Mouse (Mus musculus) forebrain, embryonic 15.5 days (tissue): ENCODE results near the gene Prpf3. TPM values are rescaled to one million over a fixed set of nuclear protein-coding genes. Genes with fewer than 3 reads are reported as not detected.
"Not testable (repeated sequence)": the region's sequence is repeated elsewhere in the genome, so short reads cannot be mapped to it uniquely, and the experiment has no call there.

Experiments
- ATAC-seq: fragments of 200-750 bp; cut with Nextera tagmentation; replicated peaks from 2 replicates; pipeline ENCODE4 v1.8.0; 2017; ENCODE audit warnings: mild to moderate bottlenecking, moderate TSS enrichment, moderate library complexity
- H3K27ac ChIP-seq: fragments of 300-500 bp; sonication (generic); replicated peaks from 2 replicates; pipeline ENCODE4 v1.5.1; 2015; ENCODE audit warnings: mild to moderate bottlenecking, inconsistent platforms
- H3K27me3 ChIP-seq: fragments of 300-500 bp; sonication (generic); 2 replicates; pipeline ENCODE4 v1.6.1; 2015; ENCODE audit warnings: inconsistent platforms
- H3K36me3 ChIP-seq: fragments of 300-500 bp; sonication (generic); 2 replicates; pipeline ENCODE4 v1.6.1; 2015; ENCODE audit warnings: mild to moderate bottlenecking, inconsistent platforms
- H3K4me1 ChIP-seq: fragments of 300-500 bp; sonication (generic); 2 replicates; pipeline ENCODE4 v1.6.1; 2015; ENCODE audit warnings: inconsistent platforms
- H3K4me2 ChIP-seq: fragments of 300-500 bp; sonication (generic); replicated peaks from 2 replicates; pipeline ENCODE4 v1.6.1; 2015; ENCODE audit warnings: mild to moderate bottlenecking, inconsistent platforms
- H3K4me3 ChIP-seq: fragments of 300-500 bp; sonication (generic); 2 replicates; pipeline ENCODE4 v1.5.1; 2015; ENCODE audit warnings: mild to moderate bottlenecking, inconsistent platforms
- H3K9ac ChIP-seq: fragments of 300-500 bp; sonication (generic); replicated peaks from 2 replicates; pipeline ENCODE4 v1.6.1; 2015; ENCODE audit warnings: mild to moderate bottlenecking, inconsistent platforms
- H3K9me3 ChIP-seq: fragments of 300-500 bp; sonication (generic); 2 replicates; pipeline ENCODE4 v1.6.1; 2016; ENCODE audit warnings: inconsistent platforms
- WGBS: fragments of 180-500 bp; shearing (Covaris S2); methylation state at CpG from one replicate; pipeline ENCODE4 v1.1.7; 2015; ENCODE audit warnings: mixed read lengths; 5-methylcytosine and 5-hydroxymethylcytosine counted together
- polyA plus RNA-seq: library from polyadenylated mRNA; unstranded; fragments of >200 nt; fragmentation: Nextera tagmentation; extraction: Ambion mirVana; gene quantifications from 2 replicates; pipeline ENCODE4 v1.2.1, GENCODE M21; 2015

Gene Prpf3
- 42.9 and 43.0 TPM in 2 replicates for polyA plus RNA-seq

DNA sequence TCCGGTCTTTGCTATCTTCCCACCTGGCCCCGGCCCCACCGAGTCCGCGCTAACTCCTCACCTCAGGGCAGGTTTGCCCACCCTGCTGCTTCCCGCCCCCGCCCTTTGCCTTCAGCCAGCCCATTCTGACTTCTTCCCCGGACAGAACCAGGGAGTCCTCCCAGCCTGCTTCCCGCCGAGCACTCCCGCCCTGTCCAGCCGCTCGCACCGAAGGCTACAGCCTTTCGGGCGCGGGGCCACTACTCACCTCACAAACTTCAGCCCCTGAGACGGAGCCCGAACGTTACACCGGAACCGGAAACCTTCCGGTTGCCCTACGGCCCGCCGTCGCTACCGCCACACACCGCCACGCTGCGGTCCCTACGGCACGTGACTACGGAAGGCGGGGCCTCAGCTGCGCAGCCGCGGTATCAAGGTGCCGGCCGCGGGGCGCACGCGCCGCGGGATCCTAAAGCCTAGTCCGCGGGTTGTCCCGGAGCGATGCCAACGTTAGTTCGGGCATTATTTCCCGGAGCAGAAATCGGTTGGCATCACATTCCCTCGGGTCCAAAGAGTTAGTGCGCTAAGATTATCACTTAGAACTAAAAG, at the start of gene Prpf3:
Prpf3 (minus strand) TSS at position 384 of the 588 bp plus-strand sequence.
- Histone ChIP-seq H3K4me3 (peak within 1 kb of the TSS; percentile 95), H3K27me3 (no peaks in the 10 kb centered on the region), H3K9ac (peak within 1 kb of the TSS; percentile 87), H3K36me3 (peaks cover 27% of the 10 kb centered on the region), H3K9me3 (no peaks in the 10 kb centered on the region), H3K4me1 (peaks cover 18% of the 10 kb centered on the region), H3K27ac (peak within 1 kb of the TSS; percentile 72), H3K4me2 (peak within 1 kb of the TSS; percentile 76)
- peak; percentile 99 for ATAC-seq
- WGBS = under 1% methylated on average over 56 of the region's 56 CpGs

DNA sequence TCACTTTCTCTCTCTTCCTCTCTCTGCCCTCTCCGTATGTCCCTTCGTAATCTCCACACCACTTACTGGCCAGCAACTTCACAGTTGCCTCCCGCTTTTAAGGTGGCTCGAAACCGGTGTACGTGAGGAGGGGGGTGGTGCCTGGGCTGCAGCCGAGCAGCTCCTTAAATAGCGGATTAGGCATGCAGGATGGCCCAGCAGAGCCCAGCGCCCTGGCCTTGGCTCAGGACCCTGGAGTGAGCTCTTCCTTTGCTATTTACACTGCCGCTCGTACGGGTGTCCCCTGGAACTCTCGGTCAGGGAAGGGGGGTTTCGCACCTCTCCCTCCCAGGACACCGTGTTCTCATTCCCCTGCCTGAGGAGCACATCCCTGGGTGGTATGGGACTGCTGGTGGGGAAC, 48.9 kb upstream of the Prpf3 start, which contains the start of gene Car14:
Car14 (minus strand) TSS at position 124 of the 400 bp plus-strand sequence.
- peak; percentile 33 for ATAC-seq
- peak within 1 kb of the TSS; percentile 66 for H3K4me2 ChIP-seq
- peak within 1 kb of the TSS; percentile 37 for H3K4me3 ChIP-seq
- peak within 1 kb of the TSS; percentile 34 for H3K9ac ChIP-seq
- WGBS = under 1% methylated on average over 15 of the region's 15 CpGs
- H3K27me3 ChIP-seq = peaks cover 5% of the 10 kb centered on the region; the same call in 1 of the 2 replicates
- H3K4me1 ChIP-seq = peaks cover 32% of the 10 kb centered on the region
- H3K9me3 ChIP-seq = no peaks in the 10 kb centered on the region
- H3K36me3 ChIP-seq = no peaks in the 10 kb centered on the region
- 0 out of 2 replicates have a peak within 1 kb of the TSS, but pooled peaks have one; percentile 12 for H3K27ac ChIP-seq

- Histone ChIP-seq H3K27me3 (peaks cover 5% of the 10 kb centered on the region; the same call in 1 of the 2 replicates), H3K36me3 (no peaks in the 10 kb centered on the region), H3K4me2 (peak overlapping the region; percentile 66), H3K9ac (peak overlapping the region; percentile 34), H3K27ac (no peak overlapping the region), H3K9me3 (no peaks in the 10 kb centered on the region), H3K4me1 (peaks cover 32% of the 10 kb centered on the region), H3K4me3 (peak overlapping the region; percentile 37)
- ATAC-seq = no peak
- WGBS = 3% methylated on average over 15 of the region's 15 CpGs
These were observed 48.2 kb upstream of the Prpf3 start for GRCm38 (mm10) chr3:95903753-95904502.

DNA sequence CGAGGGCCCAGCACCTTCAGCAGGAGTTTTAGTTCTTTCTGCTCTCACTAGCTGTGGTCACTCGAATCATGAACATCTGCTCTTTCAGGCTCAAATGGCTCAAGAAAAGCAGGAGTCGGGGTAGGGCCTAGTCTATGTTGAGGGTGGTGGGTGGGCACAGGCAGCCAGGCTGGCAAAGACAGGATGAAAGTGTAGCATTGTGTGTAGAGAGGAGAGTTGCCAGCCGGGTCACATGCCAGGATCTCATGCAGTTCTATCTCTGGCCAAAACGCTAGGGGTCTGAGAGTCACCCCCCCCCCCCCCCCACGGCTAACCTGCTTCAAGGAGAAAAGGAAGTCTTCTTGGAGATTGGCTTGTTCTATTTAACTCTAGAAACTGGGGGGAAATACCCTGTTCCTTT, 47.0 kb upstream of the Prpf3 start:
- Histone ChIP-seq H3K36me3 (peaks cover 3% of the 10 kb centered on the region; the same call in 1 of the 2 replicates), H3K9me3 (no peaks in the 10 kb centered on the region), H3K4me1 (peaks cover 32% of the 10 kb centered on the region), H3K27me3 (peaks cover 5% of the 10 kb centered on the region; the same call in 1 of the 2 replicates), H3K27ac (no peak overlapping the region), H3K4me2 (no peak overlapping the region), H3K9ac (no peak overlapping the region), H3K4me3 (no peak overlapping the region)
- WGBS = 25% methylated on average over 6 of the region's 6 CpGs
- ATAC-seq = no peak

GRCm38 (mm10) chr3:95902373-95902625, 46.6 kb upstream of the Prpf3 start:
- Histone ChIP-seq H3K27ac (no peak overlapping the region), H3K4me3 (no peak overlapping the region), H3K9ac (no peak overlapping the region), H3K27me3 (peaks cover 4% of the 10 kb centered on the region; the same call in 1 of the 2 replicates), H3K9me3 (no peaks in the 10 kb centered on the region), H3K36me3 (peaks cover 6% of the 10 kb centered on the region; the same call in 1 of the 2 replicates), H3K4me2 (no peak overlapping the region), H3K4me1 (peaks cover 32% of the 10 kb centered on the region)
- no peak for ATAC-seq

DNA sequence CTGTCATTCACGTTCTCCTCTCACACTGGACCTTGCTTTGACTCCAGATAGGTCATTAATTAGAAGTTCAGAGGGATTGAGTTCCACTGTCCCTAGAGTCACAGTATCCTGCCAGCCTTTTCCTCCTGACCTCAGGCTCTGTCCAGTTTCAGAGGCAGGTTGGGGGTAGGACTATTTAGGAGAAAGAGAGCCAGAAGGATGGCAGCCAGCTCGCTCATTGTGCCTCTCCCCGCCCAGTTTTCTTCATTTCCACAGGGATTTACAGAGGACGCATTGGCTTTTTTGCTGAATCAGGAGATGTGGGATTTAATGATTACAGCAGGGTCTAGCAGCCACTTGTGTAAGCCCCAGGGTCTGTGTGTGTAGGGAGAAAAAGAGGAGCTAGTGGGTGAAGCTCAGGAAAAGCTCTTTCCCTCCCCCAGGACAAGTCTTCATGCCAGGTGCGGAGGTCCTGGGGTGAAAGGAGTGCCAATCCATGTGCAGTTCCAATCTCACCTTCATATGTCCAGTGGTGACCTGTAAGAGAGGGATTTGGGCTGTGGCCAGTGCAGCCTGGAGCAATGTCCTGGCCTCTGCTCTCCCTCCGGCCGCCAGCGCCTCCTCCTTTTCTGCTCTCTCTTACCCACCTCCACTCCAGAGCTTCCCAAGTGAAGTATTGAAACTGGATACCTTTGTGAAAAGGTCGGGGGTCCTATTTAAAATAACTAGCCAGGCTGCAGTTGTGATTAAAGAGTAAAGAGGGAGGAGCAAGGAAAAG, 46.1 kb upstream of the Prpf3 start:
- Histone ChIP-seq H3K4me1 (peaks cover 31% of the 10 kb centered on the region), H3K9ac (no peak overlapping the region), H3K36me3 (peaks cover 6% of the 10 kb centered on the region; the same call in 1 of the 2 replicates), H3K4me3 (no peak overlapping the region), H3K4me2 (no peak overlapping the region), H3K27me3 (no peaks in the 10 kb centered on the region; the same call in 1 of the 2 replicates), H3K27ac (no peak overlapping the region), H3K9me3 (no peaks in the 10 kb centered on the region)
- no peak for ATAC-seq
- WGBS = 67% methylated on average over 9 of the region's 9 CpGs

GRCm38 (mm10) chr3:95899800-95900524, 44.3 kb upstream of the Prpf3 start:
- Histone ChIP-seq H3K4me1 (peaks cover 20% of the 10 kb centered on the region), H3K9ac (no peak overlapping the region), H3K4me3 (no peak overlapping the region), H3K36me3 (peaks cover 6% of the 10 kb centered on the region; the same call in 1 of the 2 replicates), H3K27ac (no peak overlapping the region), H3K27me3 (no peaks in the 10 kb centered on the region; the same call in 1 of the 2 replicates), H3K4me2 (no peak overlapping the region), H3K9me3 (no peaks in the 10 kb centered on the region)
- 76% methylated on average over 13 of the region's 13 CpGs for WGBS
- no peak for ATAC-seq

GRCm38 (mm10) chr3:95895501-95895900, 39.8 kb upstream of the Prpf3 start:
- WGBS = 86% methylated on average over 7 of the region's 7 CpGs
- not testable (repeated sequence) for H3K36me3 ChIP-seq, H3K27ac ChIP-seq, H3K27me3 ChIP-seq, H3K9me3 ChIP-seq, H3K9ac ChIP-seq, H3K4me2 ChIP-seq, ATAC-seq, H3K4me3 ChIP-seq
- H3K4me1 ChIP-seq = peaks cover 18% of the 10 kb centered on the region

DNA sequence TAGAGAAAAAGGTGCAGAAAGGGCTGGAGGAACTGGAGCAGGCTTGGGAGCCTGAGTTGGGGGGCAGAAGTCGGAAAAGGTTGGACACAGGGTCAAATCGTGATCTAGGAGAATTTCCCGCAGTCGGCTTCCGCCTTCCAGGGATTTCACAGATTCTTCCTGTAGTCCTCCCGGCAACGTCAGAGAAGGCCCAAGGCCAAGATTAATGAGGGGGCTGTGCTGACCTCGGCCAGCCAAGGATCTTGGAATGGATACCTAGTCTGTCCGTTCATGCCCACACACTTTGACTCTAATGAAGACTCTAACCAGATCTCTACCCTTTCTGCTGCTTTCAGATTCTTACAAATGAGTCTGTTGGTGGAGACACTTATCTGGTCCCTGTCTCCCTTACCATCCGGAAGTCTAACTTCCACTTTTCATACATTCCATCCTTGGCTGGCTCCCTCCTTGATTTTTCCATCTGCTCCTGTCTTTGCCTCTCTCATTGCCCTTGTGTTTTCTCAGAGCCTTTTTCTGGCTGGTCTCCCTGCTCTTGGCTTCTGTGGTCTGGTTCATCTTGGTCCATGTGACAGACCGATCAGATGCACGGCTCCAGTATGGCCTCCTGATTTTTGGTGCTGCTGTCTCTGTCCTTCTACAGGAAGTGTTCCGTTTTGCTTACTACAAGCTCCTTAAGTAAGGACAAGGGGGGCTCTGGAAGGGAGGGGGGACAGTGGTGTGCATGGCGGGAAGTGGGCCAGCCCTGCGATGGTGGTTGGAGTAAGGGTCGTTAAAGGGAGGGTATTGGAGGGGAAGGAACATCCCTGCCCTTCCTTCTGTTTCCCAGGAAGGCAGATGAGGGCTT, 38.9 kb upstream of the Prpf3 start:
- no peaks in the 10 kb centered on the region for H3K9me3 ChIP-seq
- no peaks in the 10 kb centered on the region for H3K27me3 ChIP-seq
- H3K4me1 ChIP-seq = peaks cover 18% of the 10 kb centered on the region
- peak overlapping the region; percentile 61 for H3K4me2 ChIP-seq
- peak overlapping the region; percentile 57 for H3K27ac ChIP-seq
- WGBS = 12% methylated on average over 16 of the region's 16 CpGs
- peaks cover 6% of the 10 kb centered on the region; the same call in 1 of the 2 replicates for H3K36me3 ChIP-seq
- peak overlapping the region; percentile 54 for H3K9ac ChIP-seq
- H3K4me3 ChIP-seq = peak overlapping the region; percentile 54
- ATAC-seq = no peak

- peak within 1 kb of the TSS; percentile 54 for H3K4me3 ChIP-seq
- peak within 1 kb of the TSS; percentile 61 for H3K4me2 ChIP-seq
- WGBS = under 1% methylated on average over 27 of the region's 43 CpGs
These were observed 38.1 kb upstream of the Prpf3 start, which contains the start of gene Aph1a for GRCm38 (mm10) chr3:95893606-95894316. Gene Aph1a, plus strand, starts transcription at chr3:95893969.

More at GRCm38 (mm10) chr3:95893606-95894316, 38.1 kb upstream of the Prpf3 start, which contains the start of gene Aph1a:
- peaks cover 18% of the 10 kb centered on the region for H3K4me1 ChIP-seq
- H3K27me3 ChIP-seq, H3K9me3 ChIP-seq, H3K36me3 ChIP-seq: not testable (repeated sequence)
- H3K27ac ChIP-seq = peak within 1 kb of the TSS; percentile 80
- peak within 1 kb of the TSS; percentile 54 for H3K9ac ChIP-seq
- peak; percentile 99 for ATAC-seq
